32 mouse cellular contexts compared by ENCODE assay signal in the genomic region with DNA sequence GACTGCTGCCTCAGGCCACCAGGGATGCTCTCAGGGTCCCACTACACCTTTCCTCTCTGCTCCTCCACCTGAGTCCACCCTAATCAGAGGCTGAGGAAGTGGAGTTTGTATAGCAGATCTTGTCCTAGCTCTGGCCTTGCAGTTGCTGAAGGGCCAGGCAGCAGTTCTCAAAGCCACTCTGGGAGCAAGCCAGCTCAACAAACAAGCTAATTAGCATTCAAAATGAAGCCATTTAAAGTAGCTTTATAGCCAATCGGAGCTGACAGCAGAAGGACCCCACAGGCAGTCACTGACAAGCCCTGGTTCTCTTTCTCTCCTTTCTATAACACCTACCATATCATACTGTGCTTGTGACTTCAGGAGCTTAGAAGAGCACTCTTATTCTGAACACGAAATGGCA. TPM values are rescaled to one million over a fixed set of nuclear protein-coding genes. Genes with fewer than 3 reads are reported as not detected.
DNase-seq lines count a peak whose midpoint lies in the region; ATAC-seq and TF ChIP-seq lines count a peak whose summit lies in the region.
"Had no signal": no experiment of that assay in that cellular context is flagged by ENCODE, and none has a peak within 500 bp of the region (broad histone marks: within the 10 kb centered on the region; RNA-seq: fewer than 3 reads in every experiment).

No protein-coding gene starts in this region.

- no peak overlapping the region for H3K4me3 ChIP-seq in forebrain, embryonic 13.5 days
- H3K4me3 ChIP-seq in forebrain, postnatal 0 days (ENCODE audit: low read depth, low read length), result no peak overlapping the region
- no peak overlapping the region for H3K4me3 ChIP-seq in kidney, adult 2 months (ENCODE audit: insufficient read depth, low read depth, low read length)
- H3K4me3 ChIP-seq in midbrain, postnatal 0 days (ENCODE audit: low read depth, low read length), result no peak overlapping the region
- no peak overlapping the region for H3K4me3 ChIP-seq in midbrain, embryonic 13.5 days (replicated peaks)
- H3K4me3 ChIP-seq: embryonic facial prominence, embryonic 13.5 days; forebrain, embryonic 10.5 days; gastrocnemius, adult 2 months; heart, adult 2 months; heart, embryonic 12.5 days; hindbrain, embryonic 15.5 days; intestine, embryonic 15.5 days; limb, embryonic 12.5 days; lung, embryonic 15.5 days; midbrain, embryonic 10.5 days; neural tube, embryonic 12.5 days had no signal

- TF ChIP-seq CTCF in forebrain, postnatal 0 days (IDR thresholded peaks at IDR 0.05; ENCODE audit: low read depth), result no peak
- TF ChIP-seq CTCF in kidney, adult 2 months (conservative IDR thresholded peaks at IDR 0.05; ENCODE audit: insufficient read depth, insufficient read length, low read depth, low read length), result no peak
- no peak for TF ChIP-seq CTCF in midbrain, postnatal 0 days (IDR thresholded peaks at IDR 0.05)

- no peaks in the 10 kb centered on the region for H3K9me3 ChIP-seq in forebrain, embryonic 13.5 days (replicated peaks)
- H3K9me3 ChIP-seq in forebrain, postnatal 0 days (ENCODE audit: low read length), result no peaks in the 10 kb centered on the region
- no peaks in the 10 kb centered on the region for H3K9me3 ChIP-seq in midbrain, postnatal 0 days (ENCODE audit: low read length)
- no peaks in the 10 kb centered on the region for H3K9me3 ChIP-seq in midbrain, embryonic 13.5 days
- H3K9me3 ChIP-seq: embryonic facial prominence, embryonic 13.5 days; forebrain, embryonic 10.5 days; heart, embryonic 12.5 days; hindbrain, embryonic 15.5 days; intestine, embryonic 15.5 days; limb, embryonic 12.5 days; lung, embryonic 15.5 days; midbrain, embryonic 10.5 days; neural tube, embryonic 12.5 days had no signal

- H3K4me2 ChIP-seq in forebrain, embryonic 13.5 days, result no peak overlapping the region
- no peak overlapping the region for H3K4me2 ChIP-seq in forebrain, postnatal 0 days (ENCODE audit: low read depth)
- no peak overlapping the region for H3K4me2 ChIP-seq in midbrain, postnatal 0 days (ENCODE audit: low read depth, low read length, poor library complexity, severe bottlenecking)
- no peak overlapping the region for H3K4me2 ChIP-seq in midbrain, embryonic 13.5 days (replicated peaks)
- H3K4me2 ChIP-seq: embryonic facial prominence, embryonic 13.5 days; heart, embryonic 12.5 days; hindbrain, embryonic 15.5 days; intestine, embryonic 15.5 days; limb, embryonic 12.5 days; liver, embryonic 11.5 days; lung, embryonic 15.5 days; neural tube, embryonic 12.5 days had no signal

- DNase-seq in forebrain, postnatal 0 days, result no peak
- DNase-seq in kidney, adult 2 months, result peak; percentile 12
- DNase-seq in kidney, postnatal 10 days, result no peak
- DNase-seq in midbrain, postnatal 0 days (ENCODE audit: low spot score), result peak; percentile 37
- DNase-seq in urinary bladder, postnatal 4 days (ENCODE audit: low spot score in 2 of 2), result no peak
- DNase-seq in spleen, adult 18-20 months, result no peak
- DNase-seq: adrenal gland, postnatal 25 days; cerebellum, adult 18-20 months; cerebellum, postnatal 10 days; gastrocnemius, adult 2 months; gastrocnemius, postnatal 36 days; heart, adult 2 months; heart, postnatal 4 days; kidney, adult 8-10 months; layer of hippocampus, postnatal 36 days; retina, postnatal 1 day; right cerebral cortex, postnatal 14 days; thymus, postnatal 25 days had no signal

- peaks cover 11% of the 10 kb centered on the region for H3K4me1 ChIP-seq in forebrain, embryonic 13.5 days
- H3K4me1 ChIP-seq in forebrain, postnatal 0 days (ENCODE audit: insufficient read depth), result no peaks in the 10 kb centered on the region
- H3K4me1 ChIP-seq in kidney, adult 2 months (ENCODE audit: control insufficient read depth, insufficient read depth, low read length), result no peaks in the 10 kb centered on the region
- no peaks in the 10 kb centered on the region for H3K4me1 ChIP-seq in midbrain, postnatal 0 days (ENCODE audit: insufficient read depth, low read length)
- 0 out of 2 replicates have a peak, but pooled peaks cover 6% of the 10 kb centered on the region for H3K4me1 ChIP-seq in midbrain, embryonic 13.5 days (replicated peaks)
- H3K4me1 ChIP-seq: heart, embryonic 12.5 days; limb, embryonic 12.5 days; neural tube, embryonic 12.5 days had no signal

- ATAC-seq in forebrain, embryonic 13.5 days, result 0 out of 2 replicates have a peak, but pooled peaks have one; percentile 30
- no peak for ATAC-seq in forebrain, postnatal 0 days
- no peak for ATAC-seq in midbrain, postnatal 0 days (ENCODE audit: low FRiP score)
- ATAC-seq in midbrain, embryonic 13.5 days, result no peak
- ATAC-seq: intestine, embryonic 15.5 days had no signal

- no peaks in the 10 kb centered on the region for H3K36me3 ChIP-seq in forebrain, embryonic 13.5 days (ENCODE audit: poor library complexity, severe bottlenecking)
- no peaks in the 10 kb centered on the region for H3K36me3 ChIP-seq in forebrain, postnatal 0 days (ENCODE audit: insufficient read depth)
- no peaks in the 10 kb centered on the region for H3K36me3 ChIP-seq in kidney, adult 2 months (ENCODE audit: control insufficient read depth, insufficient read depth, low read length)
- H3K36me3 ChIP-seq in midbrain, postnatal 0 days (ENCODE audit: insufficient read depth, low read length), result no peaks in the 10 kb centered on the region
- no peaks in the 10 kb centered on the region for H3K36me3 ChIP-seq in midbrain, embryonic 13.5 days
- H3K36me3 ChIP-seq: embryonic facial prominence, embryonic 13.5 days; forebrain, embryonic 10.5 days; heart, embryonic 12.5 days; hindbrain, embryonic 15.5 days; intestine, embryonic 15.5 days; limb, embryonic 12.5 days; lung, embryonic 15.5 days; midbrain, embryonic 10.5 days; neural tube, embryonic 12.5 days had no signal

- 28% methylated on average over 2 of the region's 2 CpGs for WGBS in forebrain, embryonic 13.5 days
- whole genome bisulfite sequencing in forebrain, postnatal 0 days, result 9% methylated on average over 2 of the region's 2 CpGs
- WGBS in kidney, adult 2 months, result 37% methylated on average over 2 of the region's 2 CpGs
- WGBS in midbrain, postnatal 0 days, result 24% methylated on average over 2 of the region's 2 CpGs
- 24% methylated on average over 2 of the region's 2 CpGs for WGBS in midbrain, embryonic 13.5 days

- no peak overlapping the region for H3K9ac ChIP-seq in forebrain, embryonic 13.5 days
- no peak overlapping the region for H3K9ac ChIP-seq in forebrain, postnatal 0 days
- no peak overlapping the region for H3K9ac ChIP-seq in midbrain, postnatal 0 days (replicated peaks; ENCODE audit: low read length, poor library complexity, severe bottlenecking)
- H3K9ac ChIP-seq in midbrain, embryonic 13.5 days (replicated peaks), result no peak overlapping the region
- H3K9ac ChIP-seq: embryonic facial prominence, embryonic 13.5 days; heart, embryonic 12.5 days; hindbrain, embryonic 15.5 days; intestine, embryonic 15.5 days; limb, embryonic 12.5 days; lung, embryonic 15.5 days; neural tube, embryonic 12.5 days had no signal

- H3K27ac ChIP-seq in forebrain, embryonic 13.5 days, result no peak overlapping the region
- no peak overlapping the region for H3K27ac ChIP-seq in forebrain, postnatal 0 days (ENCODE audit: low read depth, low read length)
- H3K27ac ChIP-seq in kidney, adult 2 months (ENCODE audit: insufficient read depth, low read depth, low read length), result no peak overlapping the region
- no peak overlapping the region for H3K27ac ChIP-seq in midbrain, postnatal 0 days (ENCODE audit: low read depth, low read length)
- H3K27ac ChIP-seq in midbrain, embryonic 13.5 days, result no peak overlapping the region
- H3K27ac ChIP-seq: embryonic facial prominence, embryonic 13.5 days; forebrain, embryonic 10.5 days; gastrocnemius, adult 2 months; heart, adult 2 months; hindbrain, embryonic 15.5 days; intestine, embryonic 15.5 days; kidney, postnatal 0 days; limb, embryonic 12.5 days; lung, embryonic 15.5 days; midbrain, embryonic 10.5 days; neural tube, embryonic 12.5 days had no signal

- H3K27me3 ChIP-seq in forebrain, embryonic 13.5 days, result no peaks in the 10 kb centered on the region
- no peaks in the 10 kb centered on the region for H3K27me3 ChIP-seq in forebrain, postnatal 0 days (ENCODE audit: insufficient read depth, low read length)
- no peaks in the 10 kb centered on the region for H3K27me3 ChIP-seq in kidney, adult 2 months (replicated peaks; ENCODE audit: control insufficient read depth, insufficient read depth, low read length)
- no peaks in the 10 kb centered on the region for H3K27me3 ChIP-seq in midbrain, postnatal 0 days (ENCODE audit: insufficient read depth, low read length)
- no peaks in the 10 kb centered on the region; the same call in 1 of the 2 replicates for H3K27me3 ChIP-seq in midbrain, embryonic 13.5 days
- H3K27me3 ChIP-seq: CH12.LX; embryonic facial prominence, embryonic 13.5 days; heart, embryonic 12.5 days; hindbrain, embryonic 15.5 days; intestine, embryonic 15.5 days; limb, embryonic 12.5 days; lung, embryonic 15.5 days; neural tube, embryonic 12.5 days had no signal

- no peak for TF ChIP-seq POLR2A in kidney, adult 2 months (IDR thresholded peaks at IDR 0.05; ENCODE audit: low read depth, low read length)

RNA-seq across cellular contexts. Expression of a gene that starts 21.6 kb away (rescaled TPM):
- 2.8 and 3.9 TPM in 2 replicates for polyA plus RNA-seq in forebrain, embryonic 13.5 days (2015; fragmentation: Nextera tagmentation; extraction: Ambion mirVana)
- 22.5 and 29.0 TPM in 2 replicates for total RNA-seq in forebrain, postnatal 0 days (2014; rRNA removed)
- polyA plus RNA-seq in forebrain, postnatal 0 days (2015; fragmentation: Nextera tagmentation; extraction: Ambion mirVana), result 7.4 and 10.5 TPM in 2 replicates
- 0.80 and 1.0 TPM in 2 replicates for polyA plus RNA-seq in kidney, adult 2 months (2012; rRNA removed)
- total RNA-seq in midbrain, postnatal 0 days (2014; rRNA removed), result 20.9 and 21.3 TPM in 2 replicates
- 6.7 and 8.0 TPM in 2 replicates for polyA plus RNA-seq in midbrain, postnatal 0 days (2015; fragmentation: Nextera tagmentation; extraction: Ambion mirVana)
- polyA plus RNA-seq in midbrain, embryonic 13.5 days (2015; fragmentation: Nextera tagmentation; extraction: Ambion mirVana), result 3.5 and 3.9 TPM in 2 replicates

Comparison
In these comparisons a context has a peak if more than half of its experiments do, and no peak if none do; other contexts are left out.
1. DNase-seq: peak in kidney, adult 2 months (single experiment) and midbrain, postnatal 0 days (single experiment); none in forebrain, postnatal 0 days (single experiment), kidney, postnatal 10 days (single experiment), urinary bladder, postnatal 4 days (0 of 2) and spleen, adult 18-20 months (0 of 2).